Mouse (Mus musculus): ENCODE results near the gene Pik3c2g.
A peak's percentile ranks its signal among the peaks of the same experiment; 100 is the strongest.

Pik3c2g gene

GRCm38 (mm10) chr6:139586892-139587291 is at the start of gene Pik3c2g:
Gene Pik3c2g, plus strand, starts transcription at chr6:139587221.
- no peak for DNase-seq

- DNase-seq, result no peak
Measured at GRCm38 (mm10) chr6:139538469-139538868, 48.6 kb upstream of the Pik3c2g start.

GRCm38 (mm10) chr6:139555537-139556179 is 31.4 kb upstream of the Pik3c2g start:
- DNase-seq, result no peak

GRCm38 (mm10) chr6:139569211-139569610 is 17.8 kb upstream of the Pik3c2g start:
- no peak for DNase-seq

GRCm38 (mm10) chr6:139575854-139576253 is 11.2 kb upstream of the Pik3c2g start:
- no peak for DNase-seq

- no peak for DNase-seq
Measured at GRCm38 (mm10) chr6:139576261-139577014, 10.6 kb upstream of the Pik3c2g start.

- DNase-seq, result no peak
Measured at GRCm38 (mm10) chr6:139577026-139577861, 9.8 kb upstream of the Pik3c2g start.

- DNase-seq, result no peak
Measured at GRCm38 (mm10) chr6:139587478-139587877, 457 bp downstream of the Pik3c2g start.

GRCm38 (mm10) chr6:139588409-139588808 is 1.4 kb downstream of the Pik3c2g start:
- no peak for DNase-seq

- peak; percentile 39 for DNase-seq
Measured at GRCm38 (mm10) chr6:139589291-139589690, 2.3 kb downstream of the Pik3c2g start.

- no peak for DNase-seq
Measured at GRCm38 (mm10) chr6:139589854-139590253, 2.8 kb downstream of the Pik3c2g start.

GRCm38 (mm10) chr6:139592081-139592480 is 5.1 kb downstream of the Pik3c2g start:
- no peak for DNase-seq

GRCm38 (mm10) chr6:139596433-139596832 is 9.4 kb downstream of the Pik3c2g start:
- DNase-seq, result no peak

- no peak for DNase-seq
Measured at GRCm38 (mm10) chr6:139599216-139599615, 12.2 kb downstream of the Pik3c2g start.

- no peak for DNase-seq
Measured at GRCm38 (mm10) chr6:139618774-139619173, 31.8 kb downstream of the Pik3c2g start.

GRCm38 (mm10) chr6:139624756-139625155 is 37.7 kb downstream of the Pik3c2g start:
- DNase-seq, result no peak

GRCm38 (mm10) chr6:139634561-139634960 is 47.5 kb downstream of the Pik3c2g start:
- DNase-seq, result no peak

- DNase-seq, result no peak
Measured at GRCm38 (mm10) chr6:139655399-139655798, 68.4 kb downstream of the Pik3c2g start.

- peak; percentile 11 for DNase-seq
Measured at GRCm38 (mm10) chr6:139662462-139662861, 75.4 kb downstream of the Pik3c2g start.

GRCm38 (mm10) chr6:139718416-139718984 is 131.5 kb downstream of the Pik3c2g start:
- no peak for DNase-seq

GRCm38 (mm10) chr6:139719639-139720221 is 132.7 kb downstream of the Pik3c2g start:
- DNase-seq, result no peak

All from right cerebral cortex, postnatal 25 days (tissue).